12 mouse cellular contexts compared by ENCODE assay signal in genomic region chr6:125328243-125328642, GRCm38 (mm10). TPM values are rescaled to one million over a fixed set of nuclear protein-coding genes. Genes with fewer than 3 reads are reported as not detected.
A peak's percentile ranks its signal among the peaks of the same experiment; 100 is the strongest.
DNase-seq lines count a peak whose midpoint lies in the region; TF ChIP-seq lines count a peak whose summit lies in the region.
"Had no signal": no experiment of that assay in that cellular context is flagged by ENCODE, and none has a peak within 500 bp of the region (broad histone marks: within the 10 kb centered on the region; RNA-seq: fewer than 3 reads in every experiment).

No protein-coding gene starts in this region.

- H3K4me3 ChIP-seq in cerebellum, adult 2 months (replicated peaks; ENCODE audit: insufficient read depth, low read depth, low read length), result no peak overlapping the region
- H3K4me3 ChIP-seq: erythroblast, embryonic 14.5 days; neural tube, embryonic 12.5 days had no signal

- H3K27me3 ChIP-seq in cerebellum, adult 2 months (ENCODE audit: control insufficient read depth, insufficient read depth, low read length), result no peaks in the 10 kb centered on the region
- H3K27me3 ChIP-seq: Patski had no signal

- TF ChIP-seq POLR2A in cerebellum, adult 2 months (IDR thresholded peaks at IDR 0.05; ENCODE audit: borderline replicate concordance, insufficient read depth, low read length), result no peak

- no peak overlapping the region for H3K27ac ChIP-seq in cerebellum, adult 2 months (ENCODE audit: insufficient read depth, low read length)
- H3K27ac ChIP-seq: neural tube, embryonic 12.5 days had no signal

- no peaks in the 10 kb centered on the region; the same call in 1 of the 2 replicates for H3K4me1 ChIP-seq in cerebellum, adult 2 months (ENCODE audit: control insufficient read depth, insufficient read depth, low read length)
- H3K4me1 ChIP-seq: neural tube, embryonic 12.5 days had no signal

- peak; percentile 46 for DNase-seq in gastrocnemius, postnatal 14 days
- DNase-seq in gastrocnemius, postnatal 10 days, result no peak
- peak; percentile 25 for DNase-seq in A20 (ENCODE audit: low read depth, low spot score)
- peak; percentile 75 to 79 for DNase-seq in adrenal gland, postnatal 36 days
- peak; percentile 85 for DNase-seq in lung, postnatal 36 days
- no peak for DNase-seq in cerebellum, adult 2 months
- DNase-seq in left cerebral cortex, postnatal 14 days (ENCODE audit: low spot score in 2 of 2), result no peak
- DNase-seq in left cerebral cortex, adult 11 months (ENCODE audit: low spot score), result no peak

- intact Hi-C loops in gastrocnemius, postnatal 14 days (cut with DNase I; ENCODE audit: low total_unique reads), result loop anchor here (5.0 kb wide), 1 partner anchor 34 kb away; no protein-coding TSS in a partner anchor
- intact Hi-C loops in left cerebral cortex, postnatal 14 days (cut with DNase I), result loop anchor here (5.0 kb wide), 1 partner anchor 34 kb away; no protein-coding TSS in a partner anchor

- no peak for TF ChIP-seq CTCF in cerebellum, adult 2 months (IDR thresholded peaks at IDR 0.05; ENCODE audit: borderline replicate concordance, insufficient read depth, low read depth, low read length)

- WGBS in cerebellum, adult 2 months, result 82% methylated on average over 5 of the region's 5 CpGs

RNA-seq across cellular contexts. Expression of gene Scnn1a, which starts 7.8 kb away (rescaled TPM):
- total RNA-seq in gastrocnemius, postnatal 14 days (2021), result under 1 TPM; 0.22 to 0.27 TPM
- total RNA-seq in gastrocnemius, postnatal 10 days (2021), result under 1 TPM; 0.31 to 0.43 TPM
- total RNA-seq in adrenal gland, postnatal 36 days (2021), result 1 to 10 TPM; 1.1 to 1.5 TPM
- polyA plus RNA-seq in cerebellum, adult 2 months (2012; rRNA removed), result 0.67 and 0.74 TPM in 2 replicates
- total RNA-seq in left cerebral cortex, postnatal 14 days (2021), result 1 to 10 TPM; 2.9 TPM

RNA-seq across cellular contexts. Expression of gene Ltbr, which starts 14.6 kb away (rescaled TPM):
- total RNA-seq in gastrocnemius, postnatal 14 days (2021), result 10 to 100 TPM; 24.8 to 26.3 TPM
- 10 to 100 TPM; 34.0 to 36.1 TPM for total RNA-seq in gastrocnemius, postnatal 10 days (2021)
- 10 to 100 TPM; 76.7 to 87.4 TPM for total RNA-seq in adrenal gland, postnatal 36 days (2021)
- 12.1 and 12.5 TPM in 2 replicates for polyA plus RNA-seq in cerebellum, adult 2 months (2012; rRNA removed)
- 1 to 10 TPM; 8.8 to 9.3 TPM for total RNA-seq in left cerebral cortex, postnatal 14 days (2021)

RNA-seq across cellular contexts. Expression of gene Tnfrsf1a, which starts 20.9 kb away (rescaled TPM):
- 10 to 100 TPM; 42.1 to 42.3 TPM for total RNA-seq in gastrocnemius, postnatal 14 days (2021)
- 10 to 100 TPM; 43.8 to 58.8 TPM for total RNA-seq in gastrocnemius, postnatal 10 days (2021)
- total RNA-seq in adrenal gland, postnatal 36 days (2021), result 100 to 1,000 TPM; 242 to 262 TPM
- 11.4 and 11.8 TPM in 2 replicates for polyA plus RNA-seq in cerebellum, adult 2 months (2012; rRNA removed)
- 10 to 100 TPM; 11.5 to 12.3 TPM for total RNA-seq in left cerebral cortex, postnatal 14 days (2021)

RNA-seq across cellular contexts. Expression of gene Tuba3a, which starts 42.4 kb away (rescaled TPM):
- not detected for total RNA-seq in gastrocnemius, postnatal 14 days (2021)
- total RNA-seq in gastrocnemius, postnatal 10 days (2021), result not detected
- total RNA-seq in adrenal gland, postnatal 36 days (2021), result not detected
- not detected in 2 replicates for polyA plus RNA-seq in cerebellum, adult 2 months (2012; rRNA removed)
- total RNA-seq in left cerebral cortex, postnatal 14 days (2021), result not detected
- total RNA-seq: layer of hippocampus, postnatal 25 days had no signal
- polyA plus RNA-seq: erythroblast, embryonic 14.5 days; Patski had no signal

RNA-seq across cellular contexts. Expression of gene Plekhg6, which starts 52.4 kb away (rescaled TPM):
- total RNA-seq in gastrocnemius, postnatal 14 days (2021), result not detected
- under 1 TPM in 1 of 2 experiments, not detected in 1; 0.07 TPM for total RNA-seq in gastrocnemius, postnatal 10 days (2021)
- under 1 TPM in 1 of 2 experiments, not detected in 1; 0.36 TPM for total RNA-seq in adrenal gland, postnatal 36 days (2021)
- 0.06 and 0.10 TPM in 2 replicates for polyA plus RNA-seq in cerebellum, adult 2 months (2012; rRNA removed)
- under 1 TPM; 0.13 to 0.30 TPM for total RNA-seq in left cerebral cortex, postnatal 14 days (2021)
- total RNA-seq: layer of hippocampus, postnatal 25 days had no signal
- polyA plus RNA-seq: erythroblast, embryonic 14.5 days had no signal

Comparison
In these comparisons a context has a peak if more than half of its experiments do, and no peak if none do; other contexts are left out.
1. DNase-seq: peak in gastrocnemius, postnatal 14 days (single experiment), A20 (single experiment), adrenal gland, postnatal 36 days (2 of 2) and lung, postnatal 36 days (single experiment); none in gastrocnemius, postnatal 10 days (single experiment), cerebellum, adult 2 months (0 of 2), left cerebral cortex, postnatal 14 days (0 of 2) and left cerebral cortex, adult 11 months (single experiment).
2. RNA of gene Tnfrsf1a, which starts 20.9 kb away (total RNA-seq): 242 to 262 TPM in adrenal gland, postnatal 36 days; 43.8 to 58.8 TPM in gastrocnemius, postnatal 10 days, 42.1 to 42.3 TPM in gastrocnemius, postnatal 14 days and 11.5 to 12.3 TPM in left cerebral cortex, postnatal 14 days; every median in the first group is over 4 times any median in the second.